Mouse (Mus musculus) spleen, adult 18-20 months (tissue): ENCODE data around the gene BC051019.

Source experiments
- DNase-seq, 2 experiments: peaks; one replicate each; pipeline ENCODE4 v3.0.0; 2022; ENCODE audit warnings: mixed read lengths in 2 of 2

BC051019 gene

GRCm38 (mm10) chr7:109723697-109724096, at the start of gene BC051019:
BC051019 (minus strand) TSS chr7:109723850.
- no peak for DNase-seq

GRCm38 (mm10) chr7:109772251-109772650, 48.6 kb upstream of the BC051019 start:
- DNase-seq = no peak

- no peak for DNase-seq
These were observed 45.2 kb upstream of the BC051019 start for GRCm38 (mm10) chr7:109768699-109769383.

- no peak for DNase-seq
These were observed 44.1 kb upstream of the BC051019 start for GRCm38 (mm10) chr7:109767575-109768350.

- DNase-seq = no peak
These were observed 40.4 kb upstream of the BC051019 start for GRCm38 (mm10) chr7:109764009-109764408.

- no peak for DNase-seq
These were observed 32.6 kb upstream of the BC051019 start for GRCm38 (mm10) chr7:109756291-109756690.

- no peak for DNase-seq
These were observed 30.4 kb upstream of the BC051019 start for GRCm38 (mm10) chr7:109754034-109754433.

- peak; percentile 65 to 79 for DNase-seq
These were observed 28.6 kb upstream of the BC051019 start, which contains the start of gene Tmem9b for GRCm38 (mm10) chr7:109752008-109752925. Tmem9b (minus strand) TSS chr7:109752875.

GRCm38 (mm10) chr7:109751427-109752007, 27.9 kb upstream of the BC051019 start:
- DNase-seq = no peak

GRCm38 (mm10) chr7:109747747-109748146, 24.1 kb upstream of the BC051019 start:
- no peak for DNase-seq

GRCm38 (mm10) chr7:109741703-109742102, 18.1 kb upstream of the BC051019 start:
- DNase-seq = no peak

- no peak for DNase-seq
These were observed 17.4 kb upstream of the BC051019 start for GRCm38 (mm10) chr7:109741060-109741459.

- no peak for DNase-seq
These were observed 16.2 kb upstream of the BC051019 start for GRCm38 (mm10) chr7:109739822-109740370.

GRCm38 (mm10) chr7:109734806-109735205, 11.2 kb upstream of the BC051019 start:
- no peak for DNase-seq

GRCm38 (mm10) chr7:109731626-109732025, 8.0 kb upstream of the BC051019 start, which contains the start of gene Ascl3:
Ascl3 (minus strand) TSS chr7:109731726.
- no peak for DNase-seq

- DNase-seq = no peak
These were observed 536 bp downstream of the BC051019 start for GRCm38 (mm10) chr7:109723114-109723513.

- DNase-seq = no peak
These were observed 1.0 kb downstream of the BC051019 start for GRCm38 (mm10) chr7:109722618-109723017.

GRCm38 (mm10) chr7:109719286-109719685, 4.4 kb downstream of the BC051019 start:
- no peak for DNase-seq

GRCm38 (mm10) chr7:109713434-109713982, 10.1 kb downstream of the BC051019 start:
- DNase-seq = no peak

GRCm38 (mm10) chr7:109712198-109712597, 11.5 kb downstream of the BC051019 start:
- no peak for DNase-seq

GRCm38 (mm10) chr7:109710069-109710468, 13.6 kb downstream of the BC051019 start:
- DNase-seq = no peak

GRCm38 (mm10) chr7:109708961-109709382, 14.7 kb downstream of the BC051019 start:
- DNase-seq = no peak
